Mouse (Mus musculus): Measurements from ENCODE around the gene Magi3. TPM values are rescaled to one million over a fixed set of nuclear protein-coding genes. Genes with fewer than 3 reads are reported as not detected.

Gene Magi3
- polyA plus RNA-seq (2012; ENCODE audit: low replicate concordance): 1.5 and 2.2 TPM in 2 replicates

DNA sequence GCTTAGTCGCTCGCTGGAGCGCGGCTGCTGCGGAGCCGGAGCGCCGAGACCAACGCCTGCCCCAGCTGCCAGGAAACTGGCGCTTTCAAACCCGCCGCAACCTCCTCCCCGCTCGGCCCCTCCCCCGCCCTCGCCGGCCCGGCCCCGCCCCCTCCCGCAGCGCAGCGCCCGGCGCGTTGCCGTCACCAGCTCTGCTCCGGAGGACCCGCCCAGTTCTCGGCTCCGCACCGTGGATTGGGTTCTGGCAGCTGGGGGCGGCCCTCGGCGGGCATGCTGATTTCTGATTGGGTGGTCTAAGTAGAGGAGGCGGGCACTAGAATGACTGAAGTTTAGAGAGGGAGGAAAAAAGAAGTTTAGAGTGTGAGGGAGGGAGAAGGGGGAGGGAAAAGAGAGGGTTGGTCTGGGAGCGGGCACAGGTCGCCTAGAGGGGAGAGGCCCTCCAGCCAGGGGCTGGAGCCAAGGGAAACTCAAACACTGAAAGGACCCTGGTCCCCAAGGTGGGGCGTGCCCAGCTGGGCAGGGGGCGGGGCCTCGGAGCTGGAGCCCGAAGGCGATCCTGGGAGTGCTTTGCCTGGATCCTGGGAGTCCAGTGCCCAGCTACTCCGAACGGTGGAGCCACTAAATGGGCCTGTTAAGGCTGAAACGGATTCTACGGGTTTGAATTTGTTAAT is at the start of gene Magi3:
TSS of gene Magi3 (minus strand) at position 80 of the 671 bp plus-strand sequence.

GRCm38 (mm10) chr3:103967861-103968691 is 252.1 kb downstream of the Magi3 start, which contains the start of gene Phtf1:
Gene Phtf1, plus strand, starts transcription at chr3:103968110.

